16 mouse cellular contexts compared by ENCODE assay signal in the genomic region with DNA sequence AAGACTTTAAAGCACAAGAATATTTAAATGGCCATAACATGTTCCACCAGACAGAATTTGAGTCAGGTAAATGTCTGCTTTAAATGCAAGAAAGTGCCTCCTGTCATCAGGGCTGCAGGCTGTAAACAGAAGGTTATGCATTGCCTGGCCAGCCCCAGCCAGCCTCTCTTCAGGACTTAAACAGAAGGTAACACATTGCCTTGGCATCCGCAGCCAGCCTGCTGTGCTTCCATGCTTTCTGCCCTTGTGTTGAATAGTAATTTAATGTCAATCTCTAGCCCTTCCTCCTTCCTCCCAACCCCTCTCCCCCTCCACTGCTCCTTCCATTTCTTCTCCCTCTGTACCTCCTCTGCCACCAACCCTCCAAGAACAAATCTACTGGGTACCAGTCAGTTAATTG.
"Had no signal": no experiment of that assay in that cellular context is flagged by ENCODE, and none has a peak within 500 bp of the region (broad histone marks: within the 10 kb centered on the region; RNA-seq: fewer than 3 reads in every experiment).

No protein-coding gene starts in this region.

- DNase-seq: kidney, adult 8-10 months; kidney, postnatal 4 days; lung, adult 2 months; lung, postnatal 36 days; retina, postnatal 1 day; right cerebral cortex, postnatal 4 days; spleen, adult 18-20 months had no signal

- H3K4me1 ChIP-seq: liver, embryonic 15.5 days; midbrain, embryonic 13.5 days; neural tube, embryonic 12.5 days; stomach, embryonic 15.5 days had no signal

- H3K36me3 ChIP-seq: limb, embryonic 10.5 days; liver, embryonic 15.5 days; midbrain, embryonic 13.5 days; neural tube, embryonic 12.5 days; stomach, embryonic 15.5 days had no signal

- H3K9ac ChIP-seq: liver, embryonic 15.5 days; midbrain, embryonic 13.5 days; neural tube, embryonic 12.5 days; stomach, embryonic 15.5 days had no signal

- H3K27ac ChIP-seq: kidney, postnatal 0 days; layer of hippocampus, adult 2 months; liver, embryonic 15.5 days; midbrain, embryonic 13.5 days; neural tube, embryonic 12.5 days; stomach, embryonic 15.5 days had no signal

- ATAC-seq: lung, postnatal 0 days; midbrain, embryonic 13.5 days had no signal

- H3K4me2 ChIP-seq: liver, embryonic 11.5 days; liver, embryonic 15.5 days; midbrain, embryonic 13.5 days; neural tube, embryonic 12.5 days; stomach, embryonic 15.5 days had no signal

- H3K4me3 ChIP-seq: layer of hippocampus, adult 2 months; limb, embryonic 10.5 days; liver, embryonic 15.5 days; midbrain, embryonic 13.5 days; neural tube, embryonic 12.5 days; stomach, embryonic 15.5 days had no signal

- H3K9me3 ChIP-seq: limb, embryonic 10.5 days; liver, embryonic 15.5 days; midbrain, embryonic 13.5 days; neural tube, embryonic 12.5 days; stomach, embryonic 15.5 days had no signal

- H3K27me3 ChIP-seq: liver, embryonic 15.5 days; midbrain, embryonic 13.5 days; neural tube, embryonic 12.5 days; stomach, embryonic 15.5 days had no signal
